Mouse (Mus musculus) frontal cortex, postnatal 10 days (tissue): ENCODE measurements at regions not wholly inside any gene's neighbourhood (a gene's known extent, or its start where the extent isn't known, plus 50 kb on each side); places are given as distances from the start of the nearest gene placed in this dataset.

Source experiments
- DNase-seq, 2 experiments: peaks; one replicate each; pipeline ENCODE4 v3.0.0; 2022; ENCODE audit warnings: low spot score in 2 of 2, mixed read lengths in 1 of 2

DNA sequence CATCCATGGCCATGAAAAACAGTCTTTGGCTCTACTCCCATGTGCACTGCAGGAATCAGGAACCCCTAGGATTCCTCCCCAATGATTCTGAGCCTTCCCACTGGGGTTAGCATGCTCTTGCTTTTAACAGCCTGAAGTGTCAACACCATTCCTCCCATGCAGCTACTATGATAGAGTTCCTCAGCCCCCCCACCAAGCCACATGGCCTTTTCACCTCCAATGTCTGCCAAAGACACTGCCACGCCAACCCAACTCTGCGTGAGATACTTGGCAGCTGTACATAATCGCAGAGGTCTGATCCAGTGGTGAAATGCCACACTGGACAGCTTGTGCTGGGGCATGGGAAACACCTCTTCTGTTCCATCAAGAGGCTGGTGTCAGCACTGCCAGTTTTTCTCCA, 128.6 kb upstream of the H2al1a start:
- no peak for DNase-seq

DNA sequence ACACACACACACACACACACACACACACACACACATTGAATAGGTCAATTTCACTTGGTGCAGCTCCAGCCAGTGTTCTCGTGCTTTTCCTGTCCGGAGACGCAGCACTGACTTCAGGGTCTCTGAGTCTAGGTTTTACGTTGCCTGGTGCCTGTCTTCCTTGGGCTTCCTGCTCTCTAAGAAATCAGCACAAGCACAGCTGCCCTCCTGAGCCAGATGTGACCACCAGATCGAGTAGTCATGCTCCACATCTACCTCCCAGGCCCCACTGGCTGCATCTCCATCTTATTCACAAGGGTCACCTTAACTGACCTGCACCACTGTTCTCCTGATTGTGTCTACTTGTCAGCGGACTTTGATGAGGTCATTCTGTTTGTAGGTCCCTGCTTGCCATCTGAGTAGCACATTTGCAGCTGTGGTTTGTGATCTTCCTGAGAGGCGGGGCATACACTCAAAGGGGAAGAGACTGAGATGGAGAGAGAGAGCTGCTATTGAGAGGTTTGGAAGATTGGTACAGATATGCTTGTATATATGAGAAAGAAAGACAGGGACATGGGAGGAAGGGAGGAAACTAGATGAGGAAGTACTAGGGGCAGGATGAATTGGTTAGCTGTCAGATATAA, 118.8 kb upstream of the H2al1a start:
- DNase-seq = no peak

DNA sequence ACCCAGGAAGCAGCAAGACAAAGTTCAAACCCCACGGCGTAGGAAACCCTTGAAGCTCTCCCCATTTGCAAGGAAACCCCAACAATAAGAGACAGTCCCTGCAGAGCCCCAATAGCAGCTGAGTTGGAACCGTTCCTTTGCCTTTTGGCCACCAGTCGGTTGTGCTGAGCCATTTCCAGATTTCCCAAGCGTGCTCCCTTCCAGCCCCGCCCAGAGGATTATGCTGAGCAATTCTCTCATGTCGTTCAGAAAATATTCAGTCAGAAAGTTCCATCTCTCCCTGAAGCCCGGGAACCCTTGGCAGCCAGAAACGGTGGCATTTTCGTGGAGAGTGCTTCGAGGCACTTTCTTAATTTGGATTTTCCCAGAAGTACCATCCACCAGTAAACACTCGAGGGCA, 117.2 kb upstream of the H2al1a start:
- DNase-seq = no peak

- no peak for DNase-seq
Observed at GRCm38 (mm10) chrX:11190851-11191250, 108.2 kb upstream of the H2al1a start.

DNA sequence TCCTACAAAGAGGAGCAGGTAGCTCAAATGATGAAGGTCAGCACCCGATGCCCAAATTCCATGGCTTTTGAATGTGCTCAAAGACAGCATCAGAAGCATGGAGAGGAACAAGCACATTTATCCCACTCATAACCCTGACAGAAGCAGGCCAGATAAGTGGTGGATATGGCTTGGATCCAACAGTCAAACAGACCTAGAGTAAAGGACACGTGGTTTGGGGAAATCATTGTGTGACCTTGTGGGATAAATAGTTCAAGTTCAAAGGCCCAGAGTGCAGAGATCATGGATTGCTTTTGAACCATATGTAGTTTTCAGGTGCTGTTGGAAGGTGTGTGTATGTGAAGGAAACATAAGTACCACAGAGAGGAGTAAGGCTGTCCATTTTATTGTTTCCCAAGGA, 94.9 kb upstream of the H2al1a start:
- DNase-seq = no peak

DNA sequence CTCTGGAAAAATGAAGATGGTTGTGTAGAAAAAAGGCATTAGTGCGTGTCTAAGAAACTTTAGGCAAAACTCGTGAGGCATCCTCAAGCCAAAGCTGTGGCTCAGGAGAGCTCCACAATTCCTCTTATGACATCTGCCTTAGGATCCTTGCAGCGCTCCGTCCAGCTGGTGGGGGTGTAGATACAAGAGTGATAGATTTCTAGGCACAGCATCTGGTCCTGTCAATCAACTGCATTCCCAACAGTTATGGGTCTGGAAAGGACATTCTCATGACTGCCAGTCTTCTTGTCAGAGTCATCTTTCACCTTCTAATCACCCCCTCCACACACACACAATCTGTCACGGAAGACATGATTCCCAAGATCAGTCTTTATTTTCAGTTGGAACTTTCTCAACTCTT, 89.2 kb upstream of the H2al1a start:
- no peak for DNase-seq

DNA sequence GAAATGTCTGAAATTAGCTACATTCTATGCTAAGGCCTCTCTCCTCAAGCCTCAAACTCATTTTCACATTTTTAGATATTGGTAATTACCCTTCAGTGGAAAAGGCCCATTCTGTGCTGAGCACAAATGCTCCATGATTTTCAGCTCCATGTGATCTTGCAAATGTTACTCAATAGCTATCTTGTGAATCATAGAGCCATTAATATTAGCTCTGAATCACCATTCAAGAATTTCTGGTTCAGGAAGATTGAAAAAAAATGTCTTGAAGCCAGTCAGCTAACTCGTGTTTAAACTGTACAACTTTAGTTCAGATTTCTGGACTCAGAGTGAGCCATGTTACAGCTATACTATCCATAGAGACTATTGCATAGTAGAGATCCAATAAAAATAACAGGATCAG, 86.2 kb upstream of the H2al1a start:
- DNase-seq = no peak

DNA sequence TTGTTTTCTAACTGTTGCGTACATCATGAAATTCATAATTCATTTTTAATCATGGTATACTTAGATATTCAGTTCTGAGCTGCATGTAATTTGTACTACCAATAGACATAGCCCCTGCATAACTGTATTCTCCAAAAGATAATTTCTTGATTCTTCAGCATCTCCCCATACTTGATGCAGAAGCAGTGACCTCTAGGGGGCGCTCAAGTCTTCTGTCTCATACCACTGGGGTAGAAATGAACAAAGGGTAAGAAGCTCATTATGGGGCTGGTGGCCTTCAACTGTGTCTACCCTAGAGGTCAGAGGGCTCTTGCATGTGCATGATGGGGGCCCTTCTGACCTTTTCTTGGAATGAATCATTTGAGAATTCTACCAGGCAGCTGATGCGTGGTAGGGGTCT, 85.6 kb upstream of the H2al1a start:
- DNase-seq = peak in 1 of 2 experiments; percentile 7

DNA sequence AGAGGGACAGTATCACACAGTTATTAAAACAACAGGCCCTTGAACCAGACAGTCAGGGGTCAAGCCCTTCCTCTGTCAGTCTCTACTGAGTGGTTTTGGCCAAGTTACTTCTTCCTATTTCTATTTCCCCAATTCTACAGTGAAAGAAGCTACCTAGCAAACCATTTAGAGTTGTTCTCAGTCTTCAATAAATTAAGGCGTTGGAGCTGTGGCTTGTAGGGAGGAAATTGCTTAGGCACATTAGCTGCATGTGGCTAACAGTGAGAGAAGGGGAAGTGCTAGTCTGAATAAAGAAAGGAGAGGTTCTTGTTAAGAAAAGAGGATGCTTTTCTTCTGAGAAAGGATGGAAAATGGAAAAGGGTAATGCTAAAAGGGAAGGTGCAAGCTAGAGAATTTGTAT, 60.0 kb upstream of the H2al1a start:
- DNase-seq = no peak

DNA sequence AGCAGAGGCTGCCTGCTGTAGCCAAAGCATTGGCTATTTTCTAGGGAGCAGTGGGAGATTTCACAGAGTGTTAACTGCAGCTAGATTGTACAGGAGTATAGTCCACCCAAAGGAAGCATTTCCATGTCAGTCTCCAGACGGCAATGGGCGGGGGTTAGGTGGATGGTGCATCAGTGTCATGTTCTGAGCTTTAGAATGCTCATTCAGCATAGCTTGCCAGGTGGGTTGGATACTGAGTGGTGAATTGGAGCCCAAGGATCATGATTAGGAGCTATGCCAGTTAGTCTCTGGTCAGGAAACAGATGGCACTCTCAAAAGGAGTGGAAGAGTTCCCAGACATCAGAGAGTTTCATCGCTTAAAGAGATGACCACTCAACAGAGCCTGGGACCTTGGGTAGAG, 53.5 kb upstream of the H2al1a start:
- no peak for DNase-seq
